Mouse (Mus musculus) small intestine, adult 2 months (tissue): ENCODE measurements around the gene Selp. TPM values are rescaled to one million over a fixed set of nuclear protein-coding genes. Genes with fewer than 3 reads are reported as not detected.

Experiments
- H3K27ac ChIP-seq: fragments of 200-500 bp; 2 replicates; pipeline ENCODE4 v1.5.1; 2012; ENCODE audit warnings: low read depth, low read length, control low read depth, inconsistent platforms; ENCODE audit not compliant: insufficient read depth
- H3K27me3 ChIP-seq: fragments of 200-500 bp; 2 replicates; pipeline ENCODE4 v1.6.1; 2012; ENCODE audit warnings: mild to moderate bottlenecking, moderate library complexity, low read length, inconsistent platforms; ENCODE audit not compliant: control insufficient read depth, insufficient read depth
- H3K36me3 ChIP-seq: fragments of 200-500 bp; 2 replicates; pipeline ENCODE4 v1.6.1; 2012; ENCODE audit warnings: mild to moderate bottlenecking, low read length, control low read depth, inconsistent platforms; ENCODE audit not compliant: control insufficient read depth, insufficient read depth
- H3K4me1 ChIP-seq: fragments of 200-500 bp; 2 replicates; pipeline ENCODE4 v1.6.1; 2012; ENCODE audit warnings: low read length, inconsistent platforms, mixed read lengths; ENCODE audit not compliant: control insufficient read depth, insufficient read depth, insufficient read length
- H3K4me3 ChIP-seq: fragments of 200-500 bp; 2 replicates; pipeline ENCODE4 v1.5.1; 2012; ENCODE audit warnings: low read depth, mild to moderate bottlenecking, control low read depth, inconsistent platforms, low read length, moderate library complexity
- CTCF ChIP-seq: fragments of 200-500 bp; IDR thresholded peaks from 2 replicates; pipeline ENCODE4 v1.5.1; 2012; ENCODE audit warnings: low read depth, mild to moderate bottlenecking, control low read depth, inconsistent platforms, low read length, moderate library complexity, mixed read lengths; ENCODE audit not compliant: insufficient replicate concordance, insufficient read length; ENCODE audit errors: extremely low read depth
- POLR2A ChIP-seq: fragments of 200-500 bp; IDR thresholded peaks from 2 replicates; pipeline ENCODE4 v1.6.1; 2012; ENCODE audit warnings: low read depth, mild to moderate bottlenecking, control low read depth, inconsistent platforms, low read length, moderate library complexity
- WGBS: fragments of 180-500 bp; shearing (Covaris S2); methylation state at CpG from one replicate; pipeline ENCODE4 v1.1.7; 2018; 5-methylcytosine and 5-hydroxymethylcytosine counted together
- polyA plus RNA-seq: library from polyadenylated mRNA; depleted of rRNA; stranded (reverse); fragments of >200 nt; gene quantifications from 2 replicates; pipeline ENCODE4 v1.2.3, GENCODE M21; 2012

The Selp gene
- polyA plus RNA-seq, 1 experiment = 0.63 TPM

DNA sequence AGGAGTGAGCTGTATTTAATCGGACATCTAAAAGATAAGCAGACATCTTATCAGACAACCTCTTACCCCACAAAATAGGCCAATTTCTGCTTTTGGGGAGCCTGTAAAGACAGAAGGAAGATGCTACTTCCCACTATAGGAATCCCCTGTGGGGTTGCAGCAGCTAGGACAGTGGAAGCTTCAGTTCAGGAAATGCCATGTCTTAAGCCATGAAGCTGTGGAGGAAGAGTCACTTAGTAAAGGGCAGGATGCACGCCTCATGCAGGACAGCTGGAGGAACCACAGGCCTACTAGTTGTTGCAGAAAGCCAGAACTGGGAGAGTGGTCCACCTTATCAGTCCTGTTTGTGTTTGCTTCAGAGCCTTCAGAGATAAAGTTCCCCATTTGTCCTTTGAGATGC lies 55.4 kb downstream of the Selp start:
- Histone ChIP-seq H3K4me1 (no peaks in the 10 kb centered on the region), H3K27ac (no peak overlapping the region), H3K36me3 (no peaks in the 10 kb centered on the region), H3K4me3 (no peak overlapping the region), H3K27me3 (no peaks in the 10 kb centered on the region)
- TF ChIP-seq CTCF (no peak), POLR2A (no peak)
- WGBS = 73% methylated on average over 2 of the region's 2 CpGs

- Histone ChIP-seq H3K36me3 (no peaks in the 10 kb centered on the region), H3K27ac (no peak overlapping the region), H3K27me3 (no peaks in the 10 kb centered on the region), H3K4me3 (no peak overlapping the region), H3K4me1 (no peaks in the 10 kb centered on the region)
- 79% methylated on average over 4 of the region's 4 CpGs for WGBS
- no peak for TF ChIP-seq CTCF
- no peak for TF ChIP-seq POLR2A
Observed at GRCm38 (mm10) chr1:164173145-164173544, 58.1 kb downstream of the Selp start.

DNA sequence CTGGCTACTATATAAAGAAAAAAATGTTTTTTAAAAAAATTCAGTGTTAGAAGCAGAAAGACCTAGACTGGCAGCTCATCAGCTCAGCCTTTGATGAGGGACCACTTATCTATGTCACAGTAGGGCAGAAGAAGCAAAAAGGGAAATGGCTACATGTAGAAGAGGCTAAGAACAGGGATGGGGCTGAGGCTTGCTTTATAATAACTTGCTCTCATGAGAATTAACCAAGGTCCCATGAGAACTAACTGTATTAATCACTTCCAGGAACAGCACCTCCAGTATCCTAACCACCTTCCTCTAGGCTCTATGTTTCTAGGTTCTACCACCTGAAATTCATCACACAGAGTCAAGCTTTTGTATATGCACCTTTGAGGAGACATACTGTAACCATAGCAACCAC lies 61.8 kb downstream of the Selp start:
- H3K36me3 ChIP-seq = no peaks in the 10 kb centered on the region
- TF ChIP-seq POLR2A (no peak), CTCF (no peak)
- H3K27ac ChIP-seq = no peak overlapping the region
- H3K4me3 ChIP-seq = no peak overlapping the region
- H3K27me3 ChIP-seq = no peaks in the 10 kb centered on the region
- H3K4me1 ChIP-seq = no peaks in the 10 kb centered on the region

DNA sequence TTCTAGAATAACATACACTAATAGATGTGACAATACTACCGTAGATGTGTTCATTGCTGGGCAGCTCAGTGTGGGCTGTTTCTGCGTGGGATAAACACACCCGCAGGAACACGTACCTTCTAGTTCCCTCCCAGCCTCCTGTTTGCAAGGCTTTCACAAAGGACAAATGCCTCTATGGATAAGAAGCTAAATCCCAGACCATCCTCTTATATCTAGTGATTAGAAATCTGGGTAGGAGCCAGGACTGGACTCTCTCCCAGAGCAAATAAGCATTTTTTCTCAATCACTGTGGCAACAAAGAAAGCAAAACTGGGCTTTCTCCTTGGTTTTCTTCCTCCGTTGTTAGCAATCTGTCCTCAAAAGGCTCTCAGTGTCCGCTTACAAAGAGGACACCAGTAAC lies 63.4 kb downstream of the Selp start:
- Histone ChIP-seq H3K27me3 (no peaks in the 10 kb centered on the region), H3K4me1 (no peaks in the 10 kb centered on the region), H3K27ac (no peak overlapping the region), H3K4me3 (no peak overlapping the region), H3K36me3 (no peaks in the 10 kb centered on the region)
- TF ChIP-seq CTCF (no peak), POLR2A (no peak)
- WGBS = 76% methylated on average over 6 of the region's 6 CpGs

DNA sequence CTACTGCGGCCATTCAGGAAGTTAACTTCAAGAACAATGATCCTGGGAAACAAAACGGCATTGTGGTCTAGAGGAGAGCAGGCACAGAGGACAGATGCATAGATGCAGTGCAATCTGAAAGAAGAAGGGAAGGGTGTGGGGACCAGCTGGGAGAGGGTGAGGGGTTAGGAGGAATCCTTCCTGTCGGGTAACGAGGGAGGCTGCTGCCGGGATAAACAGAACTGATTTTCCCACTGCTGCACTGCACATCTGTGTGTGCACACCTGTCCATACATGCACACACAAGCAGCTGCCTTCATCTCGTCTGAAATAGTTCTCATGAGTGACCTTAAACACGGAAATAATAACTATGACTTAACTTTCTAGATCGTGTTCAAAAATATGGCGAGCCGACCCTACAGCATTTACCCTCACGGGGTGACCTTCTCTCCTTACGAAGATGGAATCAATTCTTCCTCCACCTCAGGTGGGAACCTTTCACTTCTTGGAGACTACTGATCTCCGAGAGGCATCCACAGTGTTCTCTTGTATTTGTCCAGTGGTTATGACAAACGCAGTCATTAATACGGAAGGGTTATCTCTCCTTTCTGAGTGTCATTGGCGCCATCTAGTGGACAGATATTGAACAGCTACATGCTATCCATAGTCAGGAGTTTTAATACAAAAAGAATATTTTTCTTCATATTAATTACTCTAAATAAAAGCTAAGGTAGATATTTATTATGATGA lies 69.2 kb downstream of the Selp start:
- Histone ChIP-seq H3K27ac (no peak overlapping the region), H3K27me3 (no peaks in the 10 kb centered on the region), H3K4me1 (peaks cover 4% of the 10 kb centered on the region; the same call in 1 of the 2 replicates), H3K4me3 (peak overlapping the region; percentile 18; the same call in 1 of the 2 replicates), H3K36me3 (no peaks in the 10 kb centered on the region)
- 45% methylated on average over 16 of the region's 16 CpGs for WGBS
- TF ChIP-seq CTCF (no peak), POLR2A (no peak)

GRCm38 (mm10) chr1:164184871-164185223 lies 69.8 kb downstream of the Selp start:
- Histone ChIP-seq H3K27me3 (no peaks in the 10 kb centered on the region), H3K27ac (no peak overlapping the region), H3K36me3 (no peaks in the 10 kb centered on the region), H3K4me1 (peaks cover 4% of the 10 kb centered on the region; the same call in 1 of the 2 replicates), H3K4me3 (no peak overlapping the region)
- 39% methylated on average over 8 of the region's 8 CpGs for WGBS
- TF ChIP-seq CTCF (no peak), POLR2A (no peak)

DNA sequence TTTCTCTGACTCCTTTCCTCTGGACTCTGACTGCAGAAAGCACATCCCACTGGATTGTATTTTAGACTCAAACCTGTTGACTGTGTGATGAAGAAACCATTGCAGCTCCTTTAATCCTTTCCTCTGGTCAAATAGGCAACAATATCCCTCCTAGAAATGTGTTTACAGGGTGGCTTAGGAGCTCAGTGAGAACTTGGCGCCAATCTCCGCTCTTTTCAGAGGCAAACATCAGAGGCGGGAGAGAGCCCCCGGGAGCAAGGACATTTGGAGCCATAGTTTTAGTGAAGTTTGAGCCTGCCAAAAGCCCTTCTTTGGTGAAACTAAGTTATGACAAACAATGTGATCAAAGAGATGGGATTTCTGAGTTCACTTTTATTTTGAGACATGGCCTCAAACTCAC lies 70.3 kb downstream of the Selp start:
- no peaks in the 10 kb centered on the region for H3K36me3 ChIP-seq
- 71% methylated on average over 4 of the region's 4 CpGs for WGBS
- H3K27me3 ChIP-seq = no peaks in the 10 kb centered on the region
- no peak overlapping the region for H3K4me3 ChIP-seq
- peaks cover 8% of the 10 kb centered on the region; the same call in 1 of the 2 replicates for H3K4me1 ChIP-seq
- H3K27ac ChIP-seq = no peak overlapping the region
- TF ChIP-seq POLR2A = no peak
- no peak for TF ChIP-seq CTCF
